Mouse (Mus musculus) bone marrow macrophage, adult 2 months (primary cell): Measurements from ENCODE around the gene Cela2a. TPM values are rescaled to one million over a fixed set of nuclear protein-coding genes. Genes with fewer than 3 reads are reported as not detected.

ENCODE experiments used
- H3K27ac ChIP-seq: 2 replicates; pipeline ENCODE4 v1.5.1; 2012; ENCODE audit warnings: low read depth, low read length; ENCODE audit not compliant: insufficient read depth
- H3K4me1 ChIP-seq: 2 replicates; pipeline ENCODE4 v1.6.1; 2012; ENCODE audit warnings: low read length; ENCODE audit not compliant: control insufficient read depth, insufficient read depth
- H3K4me3 ChIP-seq: 2 replicates; pipeline ENCODE4 v1.5.1; 2012; ENCODE audit warnings: mild to moderate bottlenecking, low read length, moderate library complexity; ENCODE audit not compliant: insufficient read depth
- CTCF ChIP-seq: IDR thresholded peaks from 2 replicates; pipeline ENCODE4 v1.5.1; 2012; ENCODE audit warnings: low read depth, mild to moderate bottlenecking, low read length, moderate library complexity
- POLR2A ChIP-seq: IDR thresholded peaks from 2 replicates; pipeline ENCODE4 v1.6.1; 2012; ENCODE audit warnings: mild to moderate bottlenecking, low read depth, low read length, borderline replicate concordance
- polyA plus RNA-seq: library from polyadenylated mRNA; stranded (reverse); fragments of >200 nt; gene quantifications from 2 replicates; pipeline ENCODE4 v1.2.4, GENCODE M21; 2012; ENCODE audit not compliant: missing spikeins, insufficient read depth, insufficient read length

Gene Cela2a
- polyA plus RNA-seq, 1 experiment, result not detected

DNA sequence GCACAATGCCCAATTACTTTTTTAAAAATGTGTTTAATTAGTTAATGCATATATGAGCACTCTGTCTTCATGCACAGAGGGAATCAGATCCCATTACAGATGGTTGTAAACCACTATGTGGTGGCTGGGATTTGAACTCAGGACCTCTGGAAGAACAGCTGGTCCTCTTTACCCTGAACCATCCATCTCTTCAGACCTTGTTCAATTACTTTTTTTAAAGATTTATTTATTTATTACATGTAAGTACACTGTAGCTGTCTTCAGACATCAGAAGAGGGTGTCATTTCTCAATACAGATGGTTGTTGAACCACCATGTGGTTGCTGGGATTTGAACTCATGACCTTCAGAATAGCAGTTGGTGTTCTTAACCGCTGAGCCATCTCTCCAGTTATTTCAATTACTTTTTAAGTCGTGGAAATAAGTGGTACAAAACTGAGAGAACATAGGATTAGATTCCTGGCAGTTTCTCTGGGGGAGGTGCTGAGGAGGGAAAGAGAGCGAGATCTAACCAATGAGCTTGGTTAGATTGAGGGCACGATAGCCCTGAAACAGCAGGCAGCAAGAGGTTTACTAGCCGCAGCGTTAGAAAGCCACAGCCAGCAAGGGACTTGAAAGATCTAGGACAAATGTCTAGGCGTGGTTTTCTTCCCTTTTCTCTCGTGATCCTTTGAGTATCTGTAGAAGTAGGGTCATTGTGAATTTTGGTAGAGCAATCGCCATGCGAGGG lies 33.2 kb downstream of the Cela2a start:
- Histone ChIP-seq H3K4me3 (peak overlapping the region; percentile 5), H3K4me1 (peaks cover 29% of the 10 kb centered on the region), H3K27ac (peak overlapping the region; percentile 78)
- no peak for TF ChIP-seq POLR2A
- no peak for TF ChIP-seq CTCF

GRCm38 (mm10) chr4:141791951-141792350 lies 34.0 kb downstream of the Cela2a start:
- TF ChIP-seq POLR2A (no peak), CTCF (no peak)
- Histone ChIP-seq H3K4me1 (peaks cover 29% of the 10 kb centered on the region), H3K27ac (no peak overlapping the region), H3K4me3 (no peak overlapping the region)

DNA sequence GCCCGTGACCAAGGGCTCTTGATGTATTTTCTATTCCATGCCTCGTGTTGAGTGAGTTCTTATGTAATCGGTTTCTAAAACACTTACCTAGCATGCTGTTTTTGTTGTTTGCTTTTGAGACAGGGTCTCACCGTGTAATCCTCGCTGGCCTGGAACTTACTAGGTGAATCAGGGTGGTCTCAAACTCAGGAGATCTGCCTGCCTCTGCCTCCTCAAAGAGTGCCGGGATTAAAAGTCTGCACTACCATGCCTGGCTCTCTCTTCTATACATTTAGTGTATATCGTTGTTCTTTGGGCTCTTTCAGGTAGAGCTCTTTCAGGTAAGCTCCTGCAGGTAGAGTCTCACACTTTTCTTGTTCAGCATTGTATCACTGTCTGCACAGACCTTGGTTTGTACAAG lies 34.5 kb downstream of the Cela2a start:
- H3K4me3 ChIP-seq, result no peak overlapping the region
- H3K27ac ChIP-seq, result no peak overlapping the region
- no peak for TF ChIP-seq CTCF
- TF ChIP-seq POLR2A, result no peak
- H3K4me1 ChIP-seq, result peaks cover 29% of the 10 kb centered on the region

DNA sequence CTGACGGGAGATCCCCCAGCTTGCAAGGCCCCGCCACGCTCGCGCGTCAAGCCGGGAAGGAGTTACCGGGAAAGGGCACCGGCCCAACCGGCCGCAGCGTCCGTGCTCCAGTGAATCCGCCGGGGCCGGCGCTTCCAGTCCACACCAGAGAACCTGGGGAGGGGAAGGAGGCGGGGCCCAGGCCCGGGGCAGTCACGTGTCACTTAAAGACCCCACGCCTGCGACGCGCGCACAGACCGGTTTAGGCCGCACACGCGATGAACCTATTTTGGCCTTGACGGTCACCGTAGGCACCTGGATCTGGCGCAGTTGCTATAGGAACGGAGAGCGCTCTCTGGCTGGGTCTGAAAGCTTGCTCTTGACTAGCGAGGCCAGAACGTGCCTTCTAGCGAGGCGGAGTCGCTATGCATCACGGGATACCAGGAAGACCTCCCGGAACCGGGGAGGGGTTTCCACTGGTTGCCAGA lies 35.4 kb downstream of the Cela2a start, which contains the start of gene Dnajc16:
Gene Dnajc16, minus strand, starts transcription at position 408 of the 467 bp plus-strand sequence.
- H3K4me1 ChIP-seq, result peaks cover 22% of the 10 kb centered on the region
- peak within 1 kb of the TSS; percentile 75 for H3K4me3 ChIP-seq
- peak within 1 kb of the TSS; percentile 78 for H3K27ac ChIP-seq
- no peak for TF ChIP-seq CTCF
- TF ChIP-seq POLR2A, result no peak

DNA sequence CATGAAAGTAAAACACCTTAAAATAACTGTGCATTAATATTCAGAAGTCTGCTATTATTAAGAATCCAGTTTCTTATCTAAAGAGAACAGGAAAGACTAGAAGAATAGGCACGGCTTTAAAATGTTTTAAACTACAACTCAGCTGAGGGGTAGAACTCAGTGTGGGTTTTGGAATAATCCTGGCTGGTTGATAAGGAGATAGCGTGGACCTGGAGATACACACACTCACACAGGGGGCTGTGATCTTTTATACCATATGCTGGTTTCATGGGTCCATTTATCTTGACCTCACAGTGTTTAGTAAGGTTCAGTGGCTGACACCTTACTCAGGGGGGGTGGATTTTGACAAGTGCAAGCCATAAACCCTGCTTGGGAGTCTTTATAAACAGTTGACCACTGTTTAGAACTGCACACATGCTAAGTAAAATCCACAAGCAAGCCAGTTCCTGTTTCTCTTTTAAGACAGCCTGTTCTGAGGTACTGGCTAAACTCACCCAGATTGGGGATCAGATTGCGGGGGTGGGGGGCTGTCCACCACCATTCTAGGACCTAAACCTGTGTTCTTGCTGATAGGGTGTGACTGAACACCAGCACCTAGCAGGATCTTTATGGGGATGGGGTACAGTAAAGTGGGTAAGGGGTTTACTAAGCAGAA lies 36.3 kb downstream of the Cela2a start:
- TF ChIP-seq CTCF (no peak), POLR2A (no peak)
- H3K4me1 ChIP-seq, result peaks cover 13% of the 10 kb centered on the region
- peak overlapping the region; percentile 75 for H3K4me3 ChIP-seq
- H3K27ac ChIP-seq, result peak overlapping the region; percentile 78

DNA sequence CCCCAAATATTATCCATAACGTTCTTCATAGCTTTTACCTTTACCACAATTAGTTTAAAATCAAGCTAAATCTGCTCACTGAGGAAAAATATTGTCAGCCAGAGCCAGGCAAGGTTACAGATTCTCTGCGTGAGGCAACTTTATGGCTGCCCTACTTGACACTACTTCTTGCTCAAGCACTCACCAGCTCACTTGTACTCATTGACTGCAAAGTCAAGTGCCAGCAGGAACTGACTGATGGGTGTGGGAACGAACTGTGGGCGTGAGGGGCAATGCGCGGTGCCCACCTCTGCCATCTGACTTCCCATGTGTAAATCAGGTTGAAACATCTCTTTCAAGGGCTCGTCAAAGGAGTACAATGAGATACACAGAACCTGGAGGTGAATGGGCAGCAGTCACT lies 38.5 kb downstream of the Cela2a start:
- no peak overlapping the region for H3K4me3 ChIP-seq
- H3K4me1 ChIP-seq, result peaks cover 10% of the 10 kb centered on the region
- TF ChIP-seq CTCF (no peak), POLR2A (no peak)
- no peak overlapping the region for H3K27ac ChIP-seq

DNA sequence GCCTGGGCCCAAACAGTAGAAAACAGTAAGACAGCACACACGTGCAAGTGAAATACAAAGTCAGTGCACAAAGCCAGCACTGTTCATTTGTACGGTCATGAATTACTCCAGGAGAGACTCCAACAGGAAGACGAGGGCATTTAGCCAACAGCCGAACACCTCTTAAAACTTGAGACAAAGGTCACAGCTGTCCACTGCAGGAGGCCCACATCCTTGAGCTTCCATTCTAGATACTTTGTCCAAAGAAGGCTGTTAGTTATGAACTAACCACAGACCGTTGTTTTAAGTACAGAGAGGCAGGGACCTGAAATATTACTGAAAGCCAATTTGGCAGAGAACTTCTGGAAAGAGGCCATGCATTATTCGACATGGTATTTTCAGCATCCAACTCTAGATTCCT lies 38.9 kb downstream of the Cela2a start:
- Histone ChIP-seq H3K4me1 (peaks cover 6% of the 10 kb centered on the region), H3K4me3 (no peak overlapping the region), H3K27ac (no peak overlapping the region)
- no peak for TF ChIP-seq CTCF
- TF ChIP-seq POLR2A, result no peak

DNA sequence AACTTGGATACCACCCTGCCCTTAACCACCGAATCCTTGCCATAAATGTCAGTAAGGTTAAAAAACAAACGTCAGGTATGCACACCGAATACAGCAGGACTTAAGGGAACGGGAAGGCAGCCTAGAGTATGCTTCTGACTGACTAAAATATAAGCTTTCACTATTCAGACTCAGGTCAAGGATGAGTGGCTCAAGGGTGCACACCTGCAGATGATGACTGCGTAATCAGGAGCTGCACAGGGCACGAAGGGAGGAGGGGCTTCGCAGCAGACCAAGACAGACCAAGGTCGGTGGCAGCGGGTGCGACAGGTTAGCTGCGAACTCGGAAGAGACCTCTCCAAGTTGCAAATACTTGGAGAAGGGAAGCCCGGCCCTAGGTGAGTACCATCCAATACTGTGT lies 39.8 kb downstream of the Cela2a start:
- H3K4me1 ChIP-seq, result peaks cover 6% of the 10 kb centered on the region
- H3K27ac ChIP-seq, result no peak overlapping the region
- no peak for TF ChIP-seq CTCF
- no peak for TF ChIP-seq POLR2A

GRCm38 (mm10) chr4:141784835-141785234 lies 41.1 kb downstream of the Cela2a start:
- H3K27ac ChIP-seq, result no peak overlapping the region
- no peak for TF ChIP-seq POLR2A
- TF ChIP-seq CTCF, result no peak

More for the DNA sequence above, 39.8 kb downstream of the Cela2a start:
- H3K4me3 ChIP-seq, result no peak overlapping the region

More at GRCm38 (mm10) chr4:141784835-141785234, 41.1 kb downstream of the Cela2a start:
- no peak overlapping the region for H3K4me3 ChIP-seq
- peaks cover 11% of the 10 kb centered on the region for H3K4me1 ChIP-seq
